Mouse (Mus musculus) ES-Bruce4 (cell line): ENCODE results near the gene Mtrf1l. TPM values are rescaled to one million over a fixed set of nuclear protein-coding genes. Genes with fewer than 3 reads are reported as not detected.

Experiments used
- H3K27ac ChIP-seq: 2 replicates; pipeline ENCODE4 v1.5.1; 2012; ENCODE audit warnings: low read length, inconsistent platforms; ENCODE audit not compliant: insufficient read depth
- H3K27me3 ChIP-seq: 2 replicates; pipeline ENCODE4 v1.6.1; 2012; ENCODE audit warnings: mild to moderate bottlenecking, low read length, inconsistent platforms; ENCODE audit not compliant: control insufficient read depth, poor library complexity, insufficient read depth, severe bottlenecking
- H3K36me3 ChIP-seq: 2 replicates; pipeline ENCODE4 v1.6.1; 2012; ENCODE audit warnings: inconsistent platforms, mild to moderate bottlenecking, low read length, moderate library complexity; ENCODE audit not compliant: control insufficient read depth, poor library complexity, insufficient read depth, severe bottlenecking
- H3K4me1 ChIP-seq: one replicate; pipeline ENCODE4 v1.8.1; 2011; ENCODE audit warnings: low read length; ENCODE audit not compliant: control insufficient read depth, insufficient read depth
- H3K4me3 ChIP-seq: 2 replicates; pipeline ENCODE4 v1.5.1; 2011; ENCODE audit warnings: low read depth, mild to moderate bottlenecking, low read length
- H3K9ac ChIP-seq: 2 replicates; pipeline ENCODE4 v1.6.1; 2012; ENCODE audit warnings: low read depth, mild to moderate bottlenecking, inconsistent platforms; ENCODE audit not compliant: poor library complexity, severe bottlenecking
- H3K9me3 ChIP-seq: replicated peaks from 2 replicates; pipeline ENCODE4 v1.6.1; 2012; ENCODE audit warnings: mild to moderate bottlenecking, low read length, inconsistent platforms; ENCODE audit not compliant: control insufficient read depth, poor library complexity, insufficient read depth, severe bottlenecking
- CTCF ChIP-seq: IDR thresholded peaks from one replicate; pipeline ENCODE4 v1.8.1; 2011; ENCODE audit warnings: low read depth, low read length
- EP300 ChIP-seq: IDR thresholded peaks from 2 replicates; pipeline ENCODE4 v1.6.1; 2011; ENCODE audit warnings: low read depth, low read length; ENCODE audit not compliant: insufficient read depth
- POLR2A ChIP-seq: IDR thresholded peaks from one replicate; pipeline ENCODE4 v1.8.1; 2011; ENCODE audit warnings: low read length; ENCODE audit not compliant: insufficient read depth
- polyA plus RNA-seq: library from polyadenylated mRNA; stranded (reverse); fragments of >200 nt; gene quantifications from 2 replicates; pipeline ENCODE4 v1.2.4, GENCODE M21; 2011; ENCODE audit warnings: low read depth; ENCODE audit not compliant: missing spikeins, insufficient read depth, insufficient read length

The Mtrf1l gene
- polyA plus RNA-seq, 1 experiment, result 11.2 TPM

- H3K9ac ChIP-seq, result no peak overlapping the region
- no peak overlapping the region for H3K27ac ChIP-seq
- peak; percentile 14 for TF ChIP-seq CTCF
- no peak for TF ChIP-seq EP300
- no peak for TF ChIP-seq POLR2A
- H3K4me1 ChIP-seq, result peaks cover 3% of the 10 kb centered on the region
- no peaks in the 10 kb centered on the region for H3K36me3 ChIP-seq
- H3K4me3 ChIP-seq, result no peak overlapping the region
- no peaks in the 10 kb centered on the region for H3K9me3 ChIP-seq
- no peaks in the 10 kb centered on the region for H3K27me3 ChIP-seq
These were observed 36.0 kb upstream of the Mtrf1l start for GRCm38 (mm10) chr10:5859729-5860128.

- Histone ChIP-seq H3K27me3 (no peaks in the 10 kb centered on the region), H3K36me3 (no peaks in the 10 kb centered on the region), H3K9ac (no peak overlapping the region), H3K9me3 (no peaks in the 10 kb centered on the region), H3K4me3 (no peak overlapping the region), H3K4me1 (peaks cover 3% of the 10 kb centered on the region), H3K27ac (no peak overlapping the region)
- TF ChIP-seq EP300 (no peak), CTCF (no peak), POLR2A (no peak)
These were observed 34.4 kb upstream of the Mtrf1l start for GRCm38 (mm10) chr10:5857996-5858549.

GRCm38 (mm10) chr10:5853290-5853868 lies 29.7 kb upstream of the Mtrf1l start:
- Histone ChIP-seq H3K27ac (no peak overlapping the region), H3K27me3 (no peaks in the 10 kb centered on the region; the same call in 1 of the 2 replicates), H3K36me3 (no peaks in the 10 kb centered on the region), H3K4me1 (peaks cover 3% of the 10 kb centered on the region), H3K4me3 (no peak overlapping the region), H3K9ac (no peak overlapping the region), H3K9me3 (peaks cover 5% of the 10 kb centered on the region; the same call in 1 of the 2 replicates)
- TF ChIP-seq CTCF, result no peak
- no peak for TF ChIP-seq POLR2A
- no peak for TF ChIP-seq EP300

- Histone ChIP-seq H3K9me3 (no peaks in the 10 kb centered on the region), H3K36me3 (no peaks in the 10 kb centered on the region), H3K4me3 (no peak overlapping the region), H3K27ac (no peak overlapping the region), H3K4me1 (no peaks in the 10 kb centered on the region), H3K27me3 (no peaks in the 10 kb centered on the region; the same call in 1 of the 2 replicates), H3K9ac (no peak overlapping the region)
- TF ChIP-seq POLR2A, result no peak
- no peak for TF ChIP-seq EP300
- TF ChIP-seq CTCF, result no peak
These were observed 23.2 kb upstream of the Mtrf1l start for GRCm38 (mm10) chr10:5846939-5847338.

- TF ChIP-seq POLR2A (no peak), CTCF (peak; percentile 10), EP300 (no peak)
- H3K27me3 ChIP-seq, result no peaks in the 10 kb centered on the region
- no peak overlapping the region for H3K27ac ChIP-seq
- H3K4me3 ChIP-seq, result no peak overlapping the region
- no peaks in the 10 kb centered on the region for H3K4me1 ChIP-seq
- H3K36me3 ChIP-seq, result no peaks in the 10 kb centered on the region
- H3K9ac ChIP-seq, result no peak overlapping the region
- no peaks in the 10 kb centered on the region for H3K9me3 ChIP-seq
These were observed 17.7 kb upstream of the Mtrf1l start for GRCm38 (mm10) chr10:5841369-5841768.

GRCm38 (mm10) chr10:5826336-5827025 lies 2.8 kb upstream of the Mtrf1l start:
- Histone ChIP-seq H3K9ac (no peak overlapping the region), H3K4me3 (no peak overlapping the region), H3K27ac (no peak overlapping the region), H3K27me3 (no peaks in the 10 kb centered on the region), H3K36me3 (peaks cover 3% of the 10 kb centered on the region; the same call in 1 of the 2 replicates), H3K4me1 (no peaks in the 10 kb centered on the region), H3K9me3 (no peaks in the 10 kb centered on the region)
- TF ChIP-seq CTCF (no peak), POLR2A (no peak), EP300 (no peak)
